Mouse (Mus musculus) cerebellum, postnatal 25 days (tissue): ENCODE results near the gene Manf.

Experiments used
- DNase-seq, 2 experiments: peaks; one replicate each; pipeline ENCODE4 v3.0.0; 2021; ENCODE audit warnings: mixed read lengths in 2 of 2

Manf gene

DNA sequence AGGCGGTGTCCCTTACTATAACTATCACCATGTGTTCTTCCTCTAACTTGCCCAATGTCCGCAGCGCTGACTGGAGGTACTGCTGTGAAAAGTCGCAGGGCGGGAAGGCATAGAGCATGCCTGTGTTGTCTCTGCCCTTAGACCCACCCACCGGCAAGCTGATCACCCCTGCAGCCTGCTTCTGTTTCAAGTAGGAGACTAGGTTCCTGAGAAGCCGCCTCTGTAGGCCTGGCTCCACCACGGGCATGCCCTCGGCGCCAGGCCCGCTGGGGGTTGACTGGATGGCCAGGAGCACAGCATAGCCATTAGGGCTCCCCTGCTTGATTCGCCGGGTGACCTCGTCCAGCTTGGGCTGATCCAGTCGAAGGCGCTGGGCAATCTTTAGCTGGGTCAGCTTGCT is 7.5 kb downstream of the Manf start:
- DNase-seq, result peak in 1 of 2 experiments; percentile 45

DNA sequence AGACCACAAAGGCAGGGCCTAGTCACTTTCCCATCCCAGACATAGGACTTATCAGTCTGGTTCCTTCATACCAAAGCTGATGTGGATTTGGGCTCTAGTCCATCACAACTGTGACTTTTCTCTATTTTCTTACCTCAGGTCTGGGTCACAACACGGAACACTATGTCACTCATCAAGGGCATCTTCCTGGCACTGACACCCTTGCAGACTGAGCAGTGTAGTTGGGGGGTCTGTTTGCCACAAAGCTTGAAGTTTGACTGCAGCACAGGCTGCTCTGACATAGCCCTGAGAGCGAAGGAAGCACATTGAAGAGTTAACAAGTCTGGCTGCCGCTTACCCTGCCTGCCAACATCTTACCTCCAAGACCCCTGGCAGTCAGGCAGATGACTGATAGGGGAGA is 8.7 kb downstream of the Manf start:
- no peak for DNase-seq

DNA sequence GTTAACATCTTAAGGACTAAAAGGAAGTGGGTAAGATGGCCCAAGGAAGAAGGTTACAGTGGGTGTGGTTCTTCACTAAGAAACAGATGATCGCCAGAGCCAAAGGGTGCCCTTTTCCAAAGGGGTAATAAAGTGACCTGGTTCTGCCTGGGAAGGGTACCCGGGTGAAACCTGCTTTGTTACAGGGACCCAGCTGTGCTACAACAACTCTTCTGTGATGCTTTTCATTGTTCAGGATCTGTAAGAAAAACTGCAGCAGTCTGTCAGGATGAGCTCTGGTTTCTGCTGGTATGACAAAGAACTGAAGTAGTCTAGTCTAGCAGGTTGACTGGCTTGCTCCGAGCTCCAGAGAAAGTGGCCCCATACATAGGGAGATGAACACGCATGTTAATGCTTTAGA is 9.6 kb downstream of the Manf start:
- no peak for DNase-seq

DNA sequence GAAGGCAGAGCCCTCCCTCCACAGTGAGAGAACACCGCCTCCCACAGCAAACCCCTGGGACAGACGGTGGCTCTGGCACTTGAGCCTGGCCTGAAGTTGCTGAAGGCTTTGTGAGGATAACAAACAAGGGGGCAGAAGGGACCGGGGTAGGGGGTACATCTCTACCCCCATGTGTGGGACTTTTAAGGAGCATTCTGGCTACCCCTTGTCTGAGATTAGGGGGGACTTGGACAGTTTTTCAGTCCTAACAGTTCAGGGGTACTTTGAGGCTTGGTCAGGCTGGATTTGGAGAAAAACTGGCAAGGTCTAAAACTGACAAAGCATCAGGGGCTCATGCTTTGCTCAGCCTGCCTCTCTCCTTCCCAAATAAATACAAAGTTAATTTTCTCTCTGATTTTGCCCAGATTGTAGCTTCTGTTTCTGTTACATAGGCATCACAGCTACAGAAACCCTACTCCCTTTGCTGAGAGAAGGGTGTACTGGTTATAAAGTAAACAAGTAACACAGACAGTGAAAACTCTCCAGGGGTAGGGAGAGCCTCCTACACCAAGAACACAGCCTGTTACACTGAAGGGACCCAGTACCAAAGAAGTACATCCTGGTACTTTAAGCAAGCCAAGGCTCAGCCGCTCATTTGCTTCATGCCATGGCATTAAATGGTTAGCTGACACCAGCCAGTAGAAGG is 10.6 kb downstream of the Manf start:
- no peak for DNase-seq

DNA sequence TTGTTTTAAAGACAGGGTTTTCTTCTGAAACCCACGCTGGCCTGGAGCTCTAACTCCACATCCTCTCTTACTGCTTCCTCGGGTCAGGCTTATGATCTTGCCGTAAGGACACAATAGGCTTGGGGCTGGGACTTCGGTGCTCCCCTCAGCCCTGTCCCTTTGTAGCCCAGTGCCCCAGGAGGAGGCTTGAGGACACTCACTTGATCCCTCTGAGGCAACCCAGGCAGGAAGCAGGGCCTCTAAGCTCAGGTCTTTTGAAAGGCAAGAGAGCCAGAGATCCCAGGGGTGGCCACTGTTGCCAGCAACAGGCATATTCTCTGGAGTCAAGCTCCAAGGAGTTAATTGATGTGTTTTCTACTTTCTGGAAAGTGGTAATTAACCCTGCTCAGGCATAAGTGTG is 12.3 kb downstream of the Manf start:
- DNase-seq, result no peak

DNA sequence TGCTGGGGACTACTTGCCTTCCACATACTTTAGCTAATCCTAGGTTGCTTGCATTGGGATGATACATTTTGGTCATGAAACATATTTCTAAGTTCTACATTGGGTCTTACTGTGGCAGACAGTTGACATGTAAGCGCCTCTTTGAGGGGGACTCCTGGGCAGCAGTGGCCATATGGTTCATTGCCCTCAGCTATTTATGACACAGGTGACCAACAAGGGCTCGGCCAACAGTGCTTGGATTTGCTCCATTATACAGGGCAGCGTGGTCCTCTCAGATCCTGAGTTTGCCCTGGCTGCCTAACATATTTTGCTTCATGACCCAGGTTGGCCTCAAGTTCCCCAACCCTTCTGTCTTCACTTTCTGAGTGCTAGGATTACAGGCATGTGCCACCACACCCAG is 15.1 kb downstream of the Manf start:
- peak; percentile 41 to 49 for DNase-seq

DNA sequence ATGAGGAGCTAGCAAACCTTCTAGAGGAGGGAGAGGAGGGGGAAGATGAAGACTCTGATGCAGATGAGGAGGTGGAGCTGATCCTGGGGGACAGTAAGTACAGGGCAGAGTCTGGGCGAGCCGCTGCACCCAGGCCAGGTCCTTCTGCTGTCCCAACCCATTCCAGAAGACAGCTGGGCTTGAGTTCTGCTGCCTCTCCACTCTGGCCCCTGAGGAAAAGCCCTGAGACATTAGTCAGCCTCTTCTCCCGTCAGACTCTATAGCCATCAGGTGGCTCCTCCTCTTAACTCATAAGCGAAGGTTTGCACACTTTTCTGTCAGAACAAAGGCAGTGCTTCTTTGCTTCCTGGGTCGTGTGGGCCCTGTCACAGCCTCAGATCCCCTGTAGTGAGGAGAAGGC is 17.6 kb downstream of the Manf start:
- DNase-seq, result no peak

DNA sequence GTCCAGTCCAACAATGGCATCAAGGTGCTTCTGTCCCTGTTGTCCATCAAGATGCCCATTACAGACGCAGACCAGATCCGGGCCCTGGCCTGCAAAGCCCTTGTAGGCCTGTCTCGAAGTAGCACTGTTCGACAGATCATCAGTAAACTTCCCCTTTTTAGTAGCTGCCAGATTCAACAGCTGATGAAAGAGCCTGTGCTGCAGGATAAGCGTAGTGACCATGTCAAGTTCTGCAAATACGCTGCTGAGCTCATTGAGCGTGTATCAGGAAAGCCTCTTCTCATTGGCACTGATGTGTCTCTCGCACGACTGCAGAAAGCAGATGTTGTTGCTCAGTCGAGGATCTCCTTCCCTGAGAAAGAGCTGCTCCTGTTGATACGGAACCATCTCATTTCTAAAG is 33.7 kb downstream of the Manf start:
- no peak for DNase-seq

DNA sequence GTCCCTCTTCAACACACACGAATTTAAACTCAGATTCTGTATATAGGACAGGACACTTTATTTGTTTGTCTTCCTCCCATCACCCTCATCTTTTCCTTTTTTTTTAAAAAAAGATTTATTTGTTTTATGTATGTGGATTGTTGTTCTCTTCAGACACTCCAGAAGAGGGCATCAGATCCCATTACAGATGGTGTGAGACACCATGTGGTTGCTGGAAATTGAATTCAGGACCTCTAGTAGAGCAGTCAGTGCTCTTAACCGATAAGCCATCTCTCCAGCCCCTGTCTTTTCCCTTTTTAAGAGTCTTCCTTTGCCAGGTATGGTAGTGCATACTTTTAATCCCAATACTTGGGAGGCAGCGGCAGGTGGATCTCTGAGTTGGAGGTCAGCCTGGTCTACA is 35.1 kb downstream of the Manf start:
- no peak for DNase-seq

DNA sequence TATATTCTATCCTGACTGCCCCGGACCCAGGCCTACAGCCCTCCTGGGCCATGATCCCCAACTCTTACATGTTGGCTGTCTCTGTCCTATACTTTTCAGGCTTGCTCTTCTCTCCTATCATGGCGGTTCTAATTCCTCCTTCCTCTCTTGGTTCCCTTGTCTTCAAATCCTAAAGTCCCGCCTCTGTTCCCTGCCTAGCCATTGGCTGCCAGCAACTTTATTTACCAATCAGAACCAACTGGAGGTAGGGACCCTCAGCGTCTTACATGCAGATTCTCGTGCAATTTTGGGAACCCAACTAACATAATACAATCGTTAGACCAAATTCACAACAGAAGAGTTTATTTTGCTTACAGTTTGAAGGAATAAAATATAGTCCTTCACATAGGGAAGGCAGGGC is 49.0 kb downstream of the Manf start:
- no peak for DNase-seq

DNA sequence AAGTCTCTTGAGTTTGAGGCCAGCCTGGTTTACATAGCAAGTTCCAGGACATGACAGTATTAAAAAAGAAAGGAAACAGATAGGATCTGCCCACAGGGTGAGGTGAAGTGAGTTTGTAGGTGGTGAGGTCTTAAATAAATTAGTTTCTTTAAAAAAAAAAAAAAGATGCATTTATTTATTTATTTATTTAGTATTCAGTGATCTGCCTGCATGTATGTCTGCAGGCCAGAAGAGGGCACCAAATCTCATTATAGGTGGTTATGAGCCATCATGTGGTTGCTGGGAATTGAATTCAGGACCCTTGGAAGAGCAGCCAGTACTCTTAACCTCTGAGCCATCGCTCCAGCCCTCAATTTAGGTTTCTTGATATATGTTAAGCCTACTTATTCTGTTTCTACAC is 51.2 kb downstream of the Manf start:
- DNase-seq, result no peak

DNA sequence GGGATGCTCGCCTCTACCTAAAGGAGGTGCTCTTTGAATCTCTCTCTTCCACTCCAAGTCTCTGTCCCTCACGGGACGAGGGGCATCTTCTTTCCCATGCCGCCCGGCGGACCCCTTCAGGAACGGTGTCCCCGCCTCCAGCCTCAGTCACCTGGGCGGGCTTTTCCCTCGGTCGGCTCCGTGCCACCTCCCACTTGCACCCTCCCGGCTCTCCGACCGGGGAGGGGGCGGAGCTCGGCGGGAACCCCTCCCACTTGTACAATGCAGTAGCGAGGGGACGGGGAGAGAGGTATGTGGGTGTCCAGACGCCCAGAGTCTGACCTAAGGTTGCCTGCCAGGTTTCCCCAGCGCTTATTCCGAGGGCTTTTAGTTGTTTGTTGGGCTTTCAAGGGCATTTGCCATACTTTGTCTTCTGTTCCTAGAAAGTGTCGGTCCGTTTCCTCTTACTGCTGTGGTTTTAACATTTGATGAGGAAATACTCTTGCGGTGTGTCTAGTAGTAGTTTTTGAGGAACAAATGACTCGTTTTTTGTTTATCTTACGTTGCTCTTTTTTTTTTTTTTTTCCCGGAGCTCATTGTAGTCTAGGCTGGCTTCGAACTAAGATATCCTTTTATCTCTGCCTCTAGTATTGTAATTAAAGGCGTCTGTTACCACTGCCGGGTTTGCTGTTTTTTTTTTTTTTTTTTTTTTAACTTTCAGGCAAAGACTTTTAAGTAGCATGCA is 69.2 kb downstream of the Manf start:
- DNase-seq, result peak; percentile 68 to 82

DNA sequence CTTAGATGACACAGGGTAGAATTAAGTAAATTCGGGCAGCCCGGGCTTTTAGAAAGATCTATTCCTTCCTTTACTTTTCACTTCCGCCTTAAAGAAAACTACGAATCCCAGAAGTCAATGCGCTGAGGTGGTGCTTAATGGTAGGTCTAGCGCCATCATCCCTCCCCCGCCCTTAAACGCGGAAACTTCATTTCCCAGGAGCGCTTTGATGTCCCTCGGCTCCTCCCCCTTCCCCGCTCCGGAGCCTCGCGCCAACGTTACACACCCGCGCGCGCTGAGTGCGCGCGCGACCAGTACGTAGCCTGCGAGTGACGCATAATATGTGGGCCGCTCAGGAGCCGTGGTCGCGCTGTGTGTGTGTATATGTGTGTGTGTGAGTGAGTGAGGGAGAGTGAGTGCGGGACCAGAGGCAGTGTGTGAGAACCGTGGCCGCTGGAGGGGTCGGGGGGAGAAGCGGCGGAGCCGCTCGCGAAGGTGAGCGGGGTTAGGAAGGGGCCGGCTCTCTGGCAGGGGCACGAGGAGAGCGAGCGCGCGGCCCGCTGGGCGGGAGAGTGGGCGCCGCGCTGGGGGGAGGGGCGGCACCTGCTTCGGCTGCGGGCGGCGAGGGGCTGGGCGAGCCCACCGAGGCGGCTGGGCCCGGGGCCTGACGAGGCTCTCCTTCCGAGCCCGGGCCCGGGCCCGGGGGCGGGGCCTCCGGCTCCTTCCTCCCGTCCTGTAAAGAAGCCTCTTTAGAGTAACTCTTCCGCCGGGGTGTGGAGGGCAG is 70.0 kb downstream of the Manf start, which contains the start of gene Dcaf1:
TSS of gene Dcaf1 (plus strand) at position 257 of the 763 bp plus-strand sequence.
- peak; percentile 88 to 96 for DNase-seq

DNA sequence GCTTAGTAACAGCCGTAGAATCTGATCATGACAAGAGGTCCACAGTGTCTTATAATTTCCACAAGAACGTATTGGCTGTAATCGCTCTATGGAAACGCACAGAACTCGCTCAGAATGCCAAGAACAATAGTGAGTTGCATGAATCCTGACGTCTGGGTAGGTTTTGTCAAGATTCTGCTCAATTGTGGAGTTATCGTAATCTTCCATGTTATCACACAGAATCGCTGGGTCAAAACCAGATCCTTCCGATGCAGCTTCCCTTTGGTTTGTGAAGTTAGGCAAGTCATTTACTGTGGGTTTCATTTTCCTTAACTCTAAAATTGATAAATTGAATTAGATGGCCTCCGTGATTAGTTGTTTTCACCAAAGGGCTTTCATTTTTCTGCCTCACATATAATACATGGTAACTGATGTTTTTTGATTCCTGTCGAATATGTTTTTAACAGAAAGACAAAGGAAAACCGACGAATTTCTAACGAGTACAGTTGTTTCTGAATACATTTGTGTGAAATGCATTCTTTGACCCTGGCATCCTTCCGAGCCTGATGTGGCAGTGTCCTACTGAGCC is 70.6 kb downstream of the Manf start:
- DNase-seq, result peak; percentile 6 to 9

DNA sequence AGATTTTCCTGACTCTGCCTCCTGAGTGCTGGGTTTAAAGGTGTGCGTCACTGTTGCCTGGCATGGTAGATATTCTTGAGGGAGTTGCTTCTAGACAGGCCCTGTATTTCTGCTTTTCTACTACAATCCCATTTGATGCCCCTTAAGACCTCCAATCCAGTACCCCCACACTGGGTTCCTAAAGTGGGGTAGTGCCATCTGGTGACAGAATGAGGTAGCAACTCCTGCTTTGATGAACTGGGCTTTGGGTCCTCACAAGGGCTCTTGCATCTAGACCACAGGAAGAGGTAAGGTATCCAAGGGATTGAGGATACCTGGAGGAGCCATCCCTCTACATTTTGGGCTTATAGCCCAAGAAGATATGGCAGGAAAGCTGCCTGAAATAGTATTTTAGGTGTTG is 72.6 kb downstream of the Manf start:
- DNase-seq, result peak; percentile 12 to 36

DNA sequence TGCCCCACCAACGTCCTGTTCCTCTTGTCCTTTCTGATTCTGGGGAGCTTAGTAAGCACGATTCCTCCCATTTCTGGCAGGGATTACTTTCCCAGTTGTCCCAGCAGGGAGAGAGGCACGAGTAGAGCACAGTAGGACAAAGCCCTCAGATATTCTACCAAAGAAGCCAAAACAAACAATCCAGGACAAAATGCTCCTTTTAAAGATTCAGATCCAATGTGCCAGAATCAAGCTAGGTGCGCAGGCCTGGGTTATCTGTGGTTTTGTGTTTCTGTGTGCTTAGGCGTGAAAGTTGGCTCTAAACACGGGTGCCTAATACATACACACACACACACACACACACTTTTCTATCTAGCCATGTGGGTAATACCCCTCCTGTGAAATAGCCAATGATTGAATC is 73.6 kb downstream of the Manf start:
- no peak for DNase-seq

DNA sequence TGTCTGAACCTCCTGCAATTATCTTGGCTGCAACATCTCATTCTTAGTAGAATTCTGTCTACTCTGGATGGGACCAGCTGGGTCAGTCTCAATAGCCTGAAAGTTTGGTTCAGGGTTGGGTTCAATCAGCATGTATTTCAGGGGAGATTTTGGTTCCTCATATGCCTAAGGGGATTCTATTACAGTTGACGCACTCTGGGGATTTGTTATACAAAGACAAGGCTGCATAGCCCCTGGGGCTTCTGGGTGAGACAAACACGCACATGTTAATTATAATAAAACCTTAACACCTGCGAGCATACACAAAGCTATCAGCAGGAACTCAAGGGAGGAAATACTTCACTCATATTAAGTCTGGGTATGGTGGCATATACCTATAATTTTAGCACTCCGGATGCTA is 85.3 kb downstream of the Manf start:
- DNase-seq, result no peak

DNA sequence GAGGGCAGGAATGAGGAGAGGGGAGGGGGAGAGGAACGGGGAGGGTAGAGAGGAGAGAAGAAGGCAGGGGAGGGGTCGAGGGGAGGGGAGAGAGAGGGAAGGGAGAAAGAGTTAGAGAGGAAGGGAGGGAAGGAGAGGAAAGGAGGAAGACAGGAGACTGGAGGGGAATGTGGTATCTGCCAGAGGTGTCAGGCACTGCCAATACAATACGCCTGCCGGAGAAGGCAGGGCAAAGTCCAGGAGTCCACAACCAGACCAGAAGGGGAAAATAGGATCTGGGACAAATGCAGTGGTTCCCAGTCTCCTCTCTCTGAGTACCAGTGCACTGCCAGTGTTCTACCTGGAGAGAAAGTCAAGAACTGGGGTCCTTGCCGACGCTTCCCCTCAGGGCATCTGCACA is 100.9 kb downstream of the Manf start:
- DNase-seq, result no peak

DNA sequence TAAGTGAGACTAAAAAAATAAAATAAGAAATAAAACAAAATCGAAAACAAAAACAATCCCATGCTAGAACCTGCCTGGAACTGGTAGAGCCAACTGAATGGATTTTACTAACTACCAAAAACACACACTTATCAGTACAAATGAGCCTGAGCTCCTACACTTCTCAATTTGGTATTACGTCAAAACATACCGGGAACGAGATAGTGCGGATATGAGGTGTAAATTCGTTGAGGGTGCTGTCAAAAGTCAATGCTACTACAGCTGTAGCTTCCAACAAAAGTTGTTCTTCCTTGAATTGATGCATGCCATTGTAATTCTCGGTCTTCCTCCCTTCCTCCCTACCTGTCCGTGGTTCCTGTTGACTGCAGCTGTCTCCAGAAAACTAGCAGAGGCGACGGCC is 102.4 kb downstream of the Manf start:
- peak; percentile 12 to 15 for DNase-seq

DNA sequence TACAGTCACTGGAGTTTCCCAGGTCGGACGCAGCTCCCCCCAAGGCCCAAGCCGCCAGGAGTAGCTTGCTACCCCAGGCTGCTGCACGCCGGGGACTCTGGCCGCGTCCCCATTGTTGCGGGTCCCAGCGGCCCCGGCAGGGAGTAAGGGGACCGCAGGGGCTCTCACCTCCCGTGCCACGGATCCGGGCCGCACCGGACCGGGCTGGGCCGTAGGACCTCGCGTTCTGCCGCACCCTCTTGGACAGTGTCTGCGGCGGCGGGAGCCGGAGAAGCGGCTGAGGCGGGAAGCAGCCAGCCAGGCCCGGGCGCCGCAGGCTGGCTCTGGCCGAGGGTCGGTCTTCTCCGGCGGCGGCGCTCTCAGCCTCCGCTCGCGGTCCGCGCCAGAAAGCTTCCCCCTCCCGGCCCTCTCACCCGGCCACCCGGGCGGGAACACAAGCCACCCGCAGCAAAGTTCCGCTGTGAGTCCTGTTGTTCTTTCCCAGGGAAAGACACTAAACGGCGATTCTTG is 102.9 kb downstream of the Manf start, which contains the start of gene Rad54l2:
TSS of gene Rad54l2 (minus strand) at position 383 of the 510 bp plus-strand sequence.
- peak; percentile 92 to 94 for DNase-seq
